Mouse (Mus musculus) forebrain, embryonic 10.5 days (tissue): ENCODE measurements at regions not wholly inside any gene's neighbourhood (a gene's known extent, or its start where the extent isn't known, plus 50 kb on each side); places are given as distances from the start of the nearest gene placed in this dataset.

Experiments
- DNase-seq: peaks from one replicate; pipeline ENCODE4 v3.0.0-alpha.2; 2017; ENCODE audit warnings: low spot score; ENCODE audit errors: extremely low spot score
- H3K27ac ChIP-seq: fragments of 300-500 bp; sonication (generic); 2 replicates; pipeline ENCODE4 v1.5.1; 2016; ENCODE audit warnings: mild to moderate bottlenecking
- H3K27me3 ChIP-seq: fragments of 300-500 bp; sonication (generic); 2 replicates; pipeline ENCODE4 v1.6.1; 2016; ENCODE audit warnings: mild to moderate bottlenecking; ENCODE audit not compliant: poor library complexity, severe bottlenecking
- H3K36me3 ChIP-seq: fragments of 300-500 bp; sonication (generic); replicated peaks from 2 replicates; pipeline ENCODE4 v1.6.1; 2016; ENCODE audit warnings: mild to moderate bottlenecking, moderate library complexity
- H3K4me1 ChIP-seq: fragments of 300-500 bp; sonication (generic); 2 replicates; pipeline ENCODE4 v1.6.1; 2016
- H3K4me3 ChIP-seq: fragments of 300-500 bp; sonication (generic); 2 replicates; pipeline ENCODE4 v1.5.1; 2016; ENCODE audit warnings: mild to moderate bottlenecking, moderate library complexity
- H3K9me3 ChIP-seq: fragments of 300-500 bp; sonication (generic); 2 replicates; pipeline ENCODE4 v1.6.1; 2016; ENCODE audit warnings: mild to moderate bottlenecking, moderate library complexity
- WGBS: fragments of 180-500 bp; shearing (Covaris S2); methylation state at CpG from one replicate; pipeline ENCODE4 v1.1.7; 2016; 5-methylcytosine and 5-hydroxymethylcytosine counted together

DNA sequence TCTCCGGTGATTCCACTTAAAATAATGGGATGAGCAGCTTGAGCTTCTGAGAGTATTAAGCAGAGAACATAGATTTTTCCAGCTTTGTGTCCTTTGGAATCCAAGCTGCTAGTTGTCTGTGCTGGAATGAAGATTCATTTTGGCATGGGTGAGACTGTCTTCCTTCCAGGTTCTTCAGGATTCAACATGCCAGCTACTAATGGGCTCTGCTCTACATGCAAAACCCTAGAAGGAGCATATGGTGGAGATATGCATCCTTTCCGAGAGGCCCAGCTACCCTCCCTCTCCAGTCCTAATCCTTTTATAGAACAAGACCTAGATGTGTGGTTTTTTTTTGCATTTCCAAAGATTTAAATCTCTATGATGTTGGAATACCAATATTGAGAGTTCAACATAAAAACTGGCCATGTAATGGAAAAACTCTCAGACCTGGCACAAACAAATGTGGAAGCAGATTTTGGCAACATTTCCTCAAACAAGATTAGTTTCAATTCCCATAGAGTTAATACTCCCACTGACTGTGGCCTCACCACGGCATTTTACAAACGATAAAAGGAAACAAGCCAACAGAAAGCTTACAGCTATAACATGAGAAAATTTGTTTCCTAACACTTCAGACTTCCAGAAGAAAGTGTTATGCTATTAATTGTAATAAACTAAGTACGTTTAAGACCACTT, 364.5 kb downstream of the Sv2b start:
- 84% methylated on average over 5 of the region's 5 CpGs for WGBS
- Histone ChIP-seq H3K4me1 (no peaks in the 10 kb centered on the region), H3K27me3 (no peaks in the 10 kb centered on the region), H3K27ac (no peak overlapping the region), H3K4me3 (no peak overlapping the region), H3K9me3 (no peaks in the 10 kb centered on the region), H3K36me3 (no peaks in the 10 kb centered on the region)
- DNase-seq, result no peak

DNA sequence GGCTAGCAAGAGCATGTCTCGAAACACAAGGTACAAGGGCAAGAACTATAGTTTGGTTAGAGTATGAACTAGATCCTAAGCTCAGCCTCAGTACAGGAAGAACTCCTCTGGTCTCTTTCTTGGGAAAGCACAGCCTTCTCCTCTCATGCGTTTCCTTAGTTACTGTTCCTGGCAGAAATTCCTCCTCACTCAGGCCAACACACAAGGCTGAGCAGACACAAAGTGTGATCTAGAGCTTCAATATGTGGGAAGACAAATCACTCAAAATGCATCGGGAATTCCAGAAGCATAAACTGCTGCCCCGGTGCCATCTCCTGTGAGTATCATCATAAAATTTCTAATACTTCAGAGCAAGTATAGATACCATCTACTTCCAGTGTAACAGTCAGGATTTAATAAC, 366.1 kb downstream of the Sv2b start:
- no peaks in the 10 kb centered on the region for H3K9me3 ChIP-seq
- H3K4me3 ChIP-seq, result no peak overlapping the region
- DNase-seq, result no peak
- H3K27ac ChIP-seq, result no peak overlapping the region
- H3K4me1 ChIP-seq, result no peaks in the 10 kb centered on the region
- no peaks in the 10 kb centered on the region for H3K36me3 ChIP-seq
- WGBS, result 91% methylated on average over 4 of the region's 4 CpGs
- H3K27me3 ChIP-seq, result no peaks in the 10 kb centered on the region

DNA sequence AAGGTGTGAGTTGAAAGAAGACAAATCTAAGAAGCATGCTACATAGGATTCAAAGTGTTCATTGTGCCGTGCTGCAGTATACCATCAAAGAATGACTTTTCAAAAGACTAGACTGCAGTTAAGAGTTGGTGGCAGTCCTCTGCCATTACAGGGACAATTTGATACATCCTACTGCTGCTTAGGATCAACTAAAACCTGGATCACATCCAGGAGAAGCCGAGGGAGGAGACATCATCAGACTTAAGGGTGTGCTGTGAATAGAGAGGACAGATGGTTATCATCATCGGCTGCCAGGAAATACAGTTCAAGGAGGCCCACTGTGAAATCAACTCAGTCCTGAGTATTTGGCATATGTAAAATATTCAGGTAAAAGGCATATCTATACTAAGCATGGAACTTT, 366.9 kb downstream of the Sv2b start:
- DNase-seq, result no peak
- Histone ChIP-seq H3K4me3 (no peak overlapping the region), H3K36me3 (no peaks in the 10 kb centered on the region), H3K4me1 (no peaks in the 10 kb centered on the region), H3K9me3 (no peaks in the 10 kb centered on the region), H3K27ac (no peak overlapping the region), H3K27me3 (no peaks in the 10 kb centered on the region)
- WGBS, result 82% methylated on average over 3 of the region's 3 CpGs

DNA sequence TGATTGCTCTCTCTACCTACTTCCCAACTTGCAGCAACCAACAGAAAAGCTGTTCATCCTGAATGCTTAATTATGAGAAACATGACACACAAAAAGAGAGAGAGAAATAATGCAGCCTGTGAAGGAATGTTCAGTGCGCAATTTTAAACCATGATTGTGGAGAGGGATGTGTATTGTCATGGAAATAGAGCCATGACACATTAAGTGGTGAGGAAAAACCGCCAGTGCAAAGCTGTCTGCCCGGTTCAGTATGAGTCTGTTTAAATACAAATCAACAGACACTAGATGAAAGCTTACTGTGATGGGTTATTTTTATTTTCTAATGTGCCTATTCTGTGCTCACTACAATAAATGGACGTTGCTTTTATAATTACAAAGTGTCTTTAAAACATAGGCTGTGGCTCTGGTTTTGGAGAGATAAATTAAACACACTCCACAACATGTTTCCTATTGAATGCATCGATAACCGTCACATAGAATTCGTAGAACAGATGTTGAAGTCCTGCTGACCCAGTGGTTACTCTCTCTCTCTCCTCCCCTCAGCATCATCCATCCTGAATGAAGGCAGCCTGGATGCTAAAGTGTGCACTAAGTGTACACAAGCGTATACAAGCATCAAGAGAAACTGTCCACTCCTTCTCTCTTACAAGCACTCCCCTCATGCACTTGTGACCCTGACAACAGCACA, 374.7 kb upstream of the Slco3a1 start:
- Histone ChIP-seq H3K27me3 (no peaks in the 10 kb centered on the region), H3K9me3 (no peaks in the 10 kb centered on the region), H3K4me1 (peaks cover 13% of the 10 kb centered on the region), H3K36me3 (no peaks in the 10 kb centered on the region), H3K4me3 (no peak overlapping the region), H3K27ac (0 out of 2 replicates have a peak overlapping the region, but pooled peaks have one; percentile 11)
- no peak for DNase-seq
- whole genome bisulfite sequencing, result 75% methylated on average over 8 of the region's 8 CpGs

DNA sequence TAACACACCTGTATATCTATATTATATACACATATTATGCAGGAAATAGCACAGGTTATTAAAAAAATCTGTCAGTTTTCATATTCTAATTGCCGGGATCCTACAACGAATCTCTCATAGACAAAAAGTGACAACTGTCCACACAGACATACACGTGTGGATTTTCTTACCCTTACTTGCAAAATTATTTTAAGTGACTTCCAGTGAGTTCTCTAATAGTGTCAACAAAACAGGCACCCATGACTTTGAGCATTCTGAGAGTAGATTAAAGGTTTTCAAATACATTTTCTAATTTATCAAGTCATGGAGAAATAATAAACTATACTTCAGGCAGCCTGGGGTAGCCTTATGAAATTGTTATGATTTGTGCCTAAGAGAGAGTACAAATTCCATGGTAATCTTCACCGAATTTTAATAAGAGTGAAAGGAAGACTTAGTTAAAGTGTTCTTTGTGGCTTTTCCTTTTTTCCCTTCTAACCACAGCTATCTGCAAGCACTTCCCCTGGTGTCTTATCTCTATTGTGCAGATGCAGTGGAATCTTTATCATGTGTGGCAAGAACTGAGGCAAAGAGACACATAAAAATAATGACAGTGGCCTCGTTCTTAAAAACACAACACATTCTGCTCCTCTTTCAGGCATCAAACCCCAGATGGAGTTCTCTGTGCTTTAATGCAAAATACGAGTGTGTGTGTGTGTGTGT, 373.8 kb upstream of the Slco3a1 start:
- 81% methylated on average over 6 of the region's 6 CpGs for WGBS
- no peaks in the 10 kb centered on the region for H3K36me3 ChIP-seq
- no peak for DNase-seq
- H3K27ac ChIP-seq, result no peak overlapping the region
- no peaks in the 10 kb centered on the region for H3K27me3 ChIP-seq
- H3K4me3 ChIP-seq, result no peak overlapping the region
- H3K4me1 ChIP-seq, result peaks cover 13% of the 10 kb centered on the region
- H3K9me3 ChIP-seq, result no peaks in the 10 kb centered on the region

DNA sequence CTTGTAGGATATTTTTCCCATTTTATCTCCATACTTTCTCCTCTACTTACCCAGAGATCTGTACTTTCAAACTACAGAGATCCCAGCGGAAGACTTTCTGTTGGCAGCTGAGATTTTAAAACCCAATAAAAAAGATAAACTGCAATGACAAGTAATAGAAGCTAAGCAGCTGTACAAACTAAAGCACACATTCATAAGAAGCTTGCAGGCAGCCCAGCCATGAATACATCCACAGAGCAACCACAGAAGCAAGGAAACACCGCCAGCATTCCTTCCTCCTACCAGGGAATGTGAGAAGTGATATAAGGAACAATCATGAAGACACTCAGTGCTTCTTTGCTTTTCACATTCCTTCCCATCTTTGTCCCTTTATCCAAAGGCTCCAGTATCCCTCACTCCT, 372.1 kb upstream of the Slco3a1 start:
- H3K36me3 ChIP-seq, result no peaks in the 10 kb centered on the region
- no peak overlapping the region for H3K27ac ChIP-seq
- no peak overlapping the region for H3K4me3 ChIP-seq
- 78% methylated on average over 2 of the region's 2 CpGs for WGBS
- no peaks in the 10 kb centered on the region for H3K27me3 ChIP-seq
- peaks cover 13% of the 10 kb centered on the region for H3K4me1 ChIP-seq
- no peak for DNase-seq
- H3K9me3 ChIP-seq, result no peaks in the 10 kb centered on the region

DNA sequence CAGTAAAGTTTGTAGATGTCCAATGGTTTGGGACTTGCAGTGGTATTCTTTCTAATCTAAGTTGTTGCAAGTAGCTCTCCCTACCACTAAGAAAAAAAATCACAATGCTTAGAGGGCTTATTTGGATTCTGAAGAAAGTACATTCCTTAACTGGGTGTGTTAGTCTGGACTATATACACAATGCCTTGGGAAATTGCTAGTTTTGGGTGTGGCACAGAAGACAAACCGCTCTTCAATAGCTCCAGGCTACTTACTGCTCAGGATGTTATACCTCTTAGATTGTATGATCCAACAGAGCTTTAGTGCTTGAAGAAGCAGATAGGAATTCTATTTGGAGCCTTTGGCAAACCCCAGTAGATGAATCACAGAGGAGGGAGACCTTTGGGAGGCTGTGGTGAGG, 369.6 kb upstream of the Slco3a1 start:
- no peak overlapping the region for H3K27ac ChIP-seq
- H3K4me3 ChIP-seq, result no peak overlapping the region
- no peak for DNase-seq
- 89% methylated on average over 1 of the region's 1 CpGs for WGBS
- no peaks in the 10 kb centered on the region for H3K36me3 ChIP-seq
- peaks cover 7% of the 10 kb centered on the region for H3K4me1 ChIP-seq
- H3K9me3 ChIP-seq, result no peaks in the 10 kb centered on the region
- no peaks in the 10 kb centered on the region for H3K27me3 ChIP-seq

DNA sequence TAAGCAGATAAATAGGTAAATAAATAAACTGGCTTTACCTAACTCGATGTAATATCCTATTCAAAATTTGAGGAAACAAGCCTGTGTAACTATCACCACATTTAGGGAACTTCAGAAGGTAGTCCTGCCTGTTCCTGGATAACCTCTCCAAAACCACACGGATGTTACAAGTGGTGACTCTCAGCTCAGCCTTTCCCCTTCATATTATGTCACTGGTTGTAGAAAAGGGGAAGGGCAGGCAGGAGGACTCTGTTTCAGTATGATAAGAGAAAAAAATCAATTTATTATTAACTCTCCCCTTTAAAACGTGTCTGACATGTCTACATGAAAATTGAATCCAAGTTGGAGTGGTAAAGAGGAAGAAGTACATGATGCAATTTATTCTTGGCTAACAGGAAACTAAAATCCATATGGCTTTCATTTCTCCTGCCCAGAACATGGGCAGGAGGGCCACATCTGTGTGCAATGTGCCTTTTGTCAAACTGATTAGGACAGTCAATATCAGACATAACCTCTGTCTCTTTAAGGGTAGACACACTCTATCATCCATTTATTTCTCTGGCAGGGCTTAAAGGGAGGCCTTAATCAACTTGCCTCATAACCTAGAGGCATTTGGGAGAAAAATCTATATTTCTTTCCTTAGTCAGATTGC, 353.9 kb upstream of the Slco3a1 start:
- Histone ChIP-seq H3K27ac (no peak overlapping the region), H3K27me3 (no peaks in the 10 kb centered on the region), H3K36me3 (no peaks in the 10 kb centered on the region), H3K4me1 (no peaks in the 10 kb centered on the region), H3K9me3 (no peaks in the 10 kb centered on the region), H3K4me3 (no peak overlapping the region)
- WGBS, result 63% methylated on average over 3 of the region's 3 CpGs
- no peak for DNase-seq

DNA sequence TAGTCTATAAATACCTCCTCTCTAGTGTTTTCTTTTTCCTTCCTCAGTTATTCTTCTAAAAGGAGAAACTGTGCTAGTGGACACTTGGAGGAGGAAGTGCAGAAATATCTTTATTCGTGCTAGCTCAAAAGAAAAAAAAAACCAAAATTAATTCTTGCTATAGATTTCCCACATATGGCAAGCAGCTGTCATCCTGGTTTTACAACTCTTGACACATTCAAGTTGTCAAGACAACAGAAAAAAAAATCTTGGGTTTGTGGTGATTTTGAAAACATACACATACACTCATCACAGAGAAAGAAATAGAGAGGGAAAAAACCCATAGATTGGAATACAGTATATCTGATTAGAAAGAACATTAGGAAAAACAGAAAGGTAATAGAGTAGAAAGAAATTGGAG, 352.8 kb upstream of the Slco3a1 start:
- no peaks in the 10 kb centered on the region for H3K36me3 ChIP-seq
- no peaks in the 10 kb centered on the region for H3K27me3 ChIP-seq
- DNase-seq, result no peak
- WGBS, result 69% methylated on average over 1 of the region's 1 CpGs
- H3K4me1 ChIP-seq, result no peaks in the 10 kb centered on the region
- no peak overlapping the region for H3K27ac ChIP-seq
- no peak overlapping the region for H3K4me3 ChIP-seq
- H3K9me3 ChIP-seq, result no peaks in the 10 kb centered on the region

DNA sequence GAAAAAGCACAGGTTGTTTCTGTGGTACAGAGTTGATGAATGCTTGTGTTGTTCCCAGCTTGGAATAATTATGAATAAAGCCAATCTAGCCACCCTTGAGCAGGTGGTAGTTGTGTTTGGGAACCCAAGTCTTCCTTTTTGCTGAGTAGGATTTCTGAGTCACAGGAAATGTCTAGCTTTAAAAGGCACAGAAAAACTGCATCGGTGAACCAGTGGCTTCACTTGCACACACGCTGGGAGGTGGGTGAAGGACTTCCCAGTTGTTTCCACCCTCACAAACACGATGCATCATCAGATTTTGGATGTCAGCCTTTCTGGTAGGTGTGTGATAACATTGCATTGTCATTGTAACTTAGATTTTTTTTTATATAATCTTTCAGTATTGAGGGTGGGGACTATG, 322.9 kb upstream of the Slco3a1 start:
- Histone ChIP-seq H3K27me3 (no peaks in the 10 kb centered on the region), H3K9me3 (no peaks in the 10 kb centered on the region), H3K27ac (no peak overlapping the region), H3K36me3 (no peaks in the 10 kb centered on the region), H3K4me1 (no peaks in the 10 kb centered on the region), H3K4me3 (no peak overlapping the region)
- no peak for DNase-seq
- 91% methylated on average over 3 of the region's 3 CpGs for WGBS

DNA sequence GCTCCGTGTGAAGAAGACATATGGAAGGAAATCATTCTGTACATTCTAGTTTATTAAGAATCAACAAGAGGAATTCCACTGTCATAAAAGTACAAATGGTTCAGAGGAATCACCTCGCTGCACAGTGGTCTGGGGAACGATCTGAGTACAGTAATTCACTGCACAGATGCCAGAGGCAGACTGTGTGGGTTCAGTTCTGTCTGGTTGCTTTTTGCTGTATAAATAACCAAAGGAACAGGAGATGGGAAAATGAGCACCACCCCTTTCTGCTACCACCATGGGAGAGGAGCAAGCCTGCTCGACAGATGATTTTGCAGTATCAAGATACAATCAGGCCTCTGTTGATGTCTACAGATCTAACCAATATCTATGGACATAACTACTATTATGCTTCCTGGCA, 322.1 kb upstream of the Slco3a1 start:
- H3K4me1 ChIP-seq, result no peaks in the 10 kb centered on the region
- no peaks in the 10 kb centered on the region for H3K9me3 ChIP-seq
- 84% methylated on average over 4 of the region's 4 CpGs for WGBS
- no peak for DNase-seq
- no peak overlapping the region for H3K27ac ChIP-seq
- no peak overlapping the region for H3K4me3 ChIP-seq
- H3K27me3 ChIP-seq, result no peaks in the 10 kb centered on the region
- H3K36me3 ChIP-seq, result no peaks in the 10 kb centered on the region

DNA sequence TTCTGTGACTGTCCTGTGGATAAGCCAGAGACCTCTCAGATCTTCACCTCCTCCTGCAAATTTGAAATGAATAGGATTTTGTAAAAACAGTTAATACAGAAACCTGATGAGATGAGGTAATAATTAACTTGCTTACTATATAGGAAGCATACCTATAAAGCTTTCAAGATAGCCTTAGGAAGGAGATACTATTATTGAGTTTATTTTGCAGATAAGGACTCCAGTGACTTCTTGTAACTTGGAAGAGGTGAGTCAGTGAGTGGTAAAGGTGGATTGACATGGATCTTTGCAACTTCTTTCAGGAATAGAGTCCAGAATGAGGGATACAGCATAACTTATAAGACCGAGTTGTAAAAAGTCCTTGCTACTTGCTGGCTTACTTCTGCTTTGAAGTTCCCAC, 315.7 kb upstream of the Slco3a1 start:
- Histone ChIP-seq H3K27me3 (no peaks in the 10 kb centered on the region), H3K9me3 (no peaks in the 10 kb centered on the region), H3K4me3 (no peak overlapping the region), H3K36me3 (no peaks in the 10 kb centered on the region), H3K4me1 (no peaks in the 10 kb centered on the region), H3K27ac (no peak overlapping the region)
- DNase-seq, result no peak
- WGBS, result 100% methylated on average over 1 of the region's 1 CpGs

DNA sequence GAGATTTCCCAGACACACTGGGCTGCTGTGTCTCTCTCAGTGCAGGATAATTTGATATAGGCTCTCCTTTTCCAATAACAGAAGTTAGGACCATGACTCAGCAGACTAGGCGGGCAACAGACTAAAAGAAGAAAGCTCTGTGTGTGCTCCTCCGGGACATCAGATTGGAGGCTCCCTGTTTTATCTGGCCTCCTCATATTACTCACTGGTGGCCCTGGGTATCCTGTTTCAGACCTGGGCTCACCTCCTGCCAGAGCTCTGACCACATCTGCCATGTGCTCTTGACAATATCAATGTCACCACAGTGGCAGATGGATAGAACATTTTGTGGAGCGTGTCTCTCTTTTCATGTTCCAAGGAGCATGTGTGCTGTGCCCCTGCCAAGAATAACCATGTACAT, 308.1 kb upstream of the Slco3a1 start:
- Histone ChIP-seq H3K27me3 (no peaks in the 10 kb centered on the region), H3K4me3 (no peak overlapping the region), H3K9me3 (no peaks in the 10 kb centered on the region), H3K36me3 (no peaks in the 10 kb centered on the region), H3K27ac (no peak overlapping the region), H3K4me1 (peaks cover 3% of the 10 kb centered on the region; the same call in 1 of the 2 replicates)
- DNase-seq, result no peak
- 74% methylated on average over 3 of the region's 3 CpGs for WGBS
